Mouse (Mus musculus): ENCODE results near the gene Rfx2. TPM values are rescaled to one million over a fixed set of nuclear protein-coding genes. Genes with fewer than 3 reads are reported as not detected.

Rfx2 gene
- polyA plus RNA-seq, 1 experiment from 2014 or later = 4.4 TPM

DNA sequence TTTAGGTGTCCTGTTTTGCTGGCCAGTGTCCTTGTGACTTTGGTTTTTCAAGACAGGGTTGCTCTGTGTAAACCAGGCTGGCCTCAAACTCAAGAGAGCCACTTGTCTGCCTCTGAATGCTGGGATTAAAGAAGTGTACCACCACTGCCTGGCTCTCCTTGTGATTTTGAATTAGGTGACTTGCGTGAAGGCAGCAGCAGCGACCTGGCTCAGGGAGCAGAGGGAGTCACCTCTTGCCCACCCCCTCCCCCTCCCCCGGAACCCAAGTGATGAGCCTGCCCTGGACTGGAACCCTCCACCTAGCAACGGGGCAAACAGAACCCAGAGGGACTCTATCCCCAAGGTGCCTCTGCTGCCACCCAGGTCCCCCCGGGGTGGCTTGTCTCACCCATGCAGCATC, 60.9 kb downstream of the Rfx2 start, which contains the start of gene Prr22:
TSS of gene Prr22 (plus strand) at position 301 of the 400 bp plus-strand sequence.
- WGBS = 83% methylated on average over 5 of the region's 5 CpGs
- no peak within 1 kb of the TSS for H3K4me3 ChIP-seq (ENCODE audit: low read length)
- H3K4me1 ChIP-seq (ENCODE audit: insufficient read depth, low read length) = peaks cover 6% of the 10 kb centered on the region
- no peak within 1 kb of the TSS for H3K9ac ChIP-seq (replicated peaks; ENCODE audit: low read length)
- no peak within 1 kb of the TSS for H3K27ac ChIP-seq (ENCODE audit: low read length)
- H3K36me3 ChIP-seq (ENCODE audit: insufficient read depth, low read length) = peaks cover 41% of the 10 kb centered on the region
- no peaks in the 10 kb centered on the region for H3K27me3 ChIP-seq (ENCODE audit: insufficient read depth, low read length)
- no peaks in the 10 kb centered on the region for H3K9me3 ChIP-seq (ENCODE audit: low read length)
- no peak for ATAC-seq (ENCODE audit: low FRiP score, low TSS enrichment)
- H3K4me2 ChIP-seq (replicated peaks; ENCODE audit: low read depth, low read length) = no peak within 1 kb of the TSS

DNA sequence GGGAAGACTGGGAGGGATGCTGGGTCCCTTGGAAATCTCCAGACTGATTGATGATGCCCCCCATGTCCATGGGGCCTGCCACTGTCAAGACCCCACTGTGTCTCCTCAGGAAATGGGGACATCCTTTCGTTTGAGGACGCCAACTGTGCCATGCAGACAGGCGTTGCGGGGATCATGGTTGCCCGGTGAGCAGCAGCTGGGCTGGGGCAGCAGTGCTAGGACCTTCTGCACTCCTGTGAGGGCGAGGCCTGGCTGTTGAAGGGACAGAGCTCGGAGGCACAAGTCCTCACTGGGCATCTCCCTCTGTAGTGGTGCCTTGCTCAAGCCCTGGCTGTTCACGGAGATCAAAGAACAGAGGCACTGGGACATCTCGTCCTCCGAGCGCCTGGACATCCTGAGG, 61.9 kb downstream of the Rfx2 start:
- Histone ChIP-seq H3K9ac (replicated peaks; ENCODE audit: low read length) (no peak overlapping the region), H3K27me3 (ENCODE audit: insufficient read depth, low read length) (no peaks in the 10 kb centered on the region), H3K36me3 (ENCODE audit: insufficient read depth, low read length) (peaks cover 41% of the 10 kb centered on the region), H3K4me2 (replicated peaks; ENCODE audit: low read depth, low read length) (no peak overlapping the region), H3K4me3 (ENCODE audit: low read length) (no peak overlapping the region), H3K9me3 (ENCODE audit: low read length) (no peaks in the 10 kb centered on the region), H3K4me1 (ENCODE audit: insufficient read depth, low read length) (peaks cover 10% of the 10 kb centered on the region), H3K27ac (ENCODE audit: low read length) (no peak overlapping the region)
- no peak for ATAC-seq (ENCODE audit: low FRiP score, low TSS enrichment)
- WGBS = 94% methylated on average over 11 of the region's 11 CpGs

DNA sequence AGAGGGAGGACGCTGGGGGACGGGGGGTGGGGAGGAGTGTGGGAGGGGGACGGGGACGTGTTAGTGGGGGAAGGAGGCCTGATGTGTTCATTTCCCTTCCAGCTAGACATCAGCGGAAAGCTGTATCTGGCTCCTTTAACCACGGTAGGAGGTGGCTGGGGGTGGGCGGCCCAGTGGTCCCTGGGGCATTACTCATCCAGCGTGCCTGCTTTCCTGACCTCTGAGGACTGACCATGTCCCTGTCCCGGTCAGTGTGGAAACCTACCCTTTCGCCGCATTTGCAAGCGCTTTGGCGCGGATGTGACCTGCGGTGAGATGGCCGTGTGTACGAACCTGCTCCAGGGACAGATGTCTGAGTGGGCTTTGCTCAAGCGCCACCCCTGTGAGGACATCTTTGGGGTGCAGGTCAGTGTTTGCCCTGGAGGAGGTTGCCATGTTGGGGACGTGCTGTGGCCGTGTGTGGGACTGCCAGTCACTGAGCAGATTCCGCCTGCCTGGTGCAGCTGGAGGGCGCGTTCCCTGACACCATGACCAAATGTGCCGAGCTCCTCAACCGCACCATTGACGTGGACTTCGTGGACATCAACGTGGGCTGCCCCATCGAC, 63.2 kb downstream of the Rfx2 start:
- Histone ChIP-seq H3K9me3 (ENCODE audit: low read length) (no peaks in the 10 kb centered on the region), H3K36me3 (ENCODE audit: insufficient read depth, low read length) (peaks cover 41% of the 10 kb centered on the region), H3K4me3 (ENCODE audit: low read length) (no peak overlapping the region), H3K27ac (ENCODE audit: low read length) (no peak overlapping the region), H3K9ac (replicated peaks; ENCODE audit: low read length) (no peak overlapping the region), H3K4me1 (ENCODE audit: insufficient read depth, low read length) (peaks cover 16% of the 10 kb centered on the region), H3K4me2 (replicated peaks; ENCODE audit: low read depth, low read length) (no peak overlapping the region), H3K27me3 (ENCODE audit: insufficient read depth, low read length) (no peaks in the 10 kb centered on the region)
- ATAC-seq (ENCODE audit: low FRiP score, low TSS enrichment) = no peak
- WGBS = 94% methylated on average over 29 of the region's 29 CpGs

DNA sequence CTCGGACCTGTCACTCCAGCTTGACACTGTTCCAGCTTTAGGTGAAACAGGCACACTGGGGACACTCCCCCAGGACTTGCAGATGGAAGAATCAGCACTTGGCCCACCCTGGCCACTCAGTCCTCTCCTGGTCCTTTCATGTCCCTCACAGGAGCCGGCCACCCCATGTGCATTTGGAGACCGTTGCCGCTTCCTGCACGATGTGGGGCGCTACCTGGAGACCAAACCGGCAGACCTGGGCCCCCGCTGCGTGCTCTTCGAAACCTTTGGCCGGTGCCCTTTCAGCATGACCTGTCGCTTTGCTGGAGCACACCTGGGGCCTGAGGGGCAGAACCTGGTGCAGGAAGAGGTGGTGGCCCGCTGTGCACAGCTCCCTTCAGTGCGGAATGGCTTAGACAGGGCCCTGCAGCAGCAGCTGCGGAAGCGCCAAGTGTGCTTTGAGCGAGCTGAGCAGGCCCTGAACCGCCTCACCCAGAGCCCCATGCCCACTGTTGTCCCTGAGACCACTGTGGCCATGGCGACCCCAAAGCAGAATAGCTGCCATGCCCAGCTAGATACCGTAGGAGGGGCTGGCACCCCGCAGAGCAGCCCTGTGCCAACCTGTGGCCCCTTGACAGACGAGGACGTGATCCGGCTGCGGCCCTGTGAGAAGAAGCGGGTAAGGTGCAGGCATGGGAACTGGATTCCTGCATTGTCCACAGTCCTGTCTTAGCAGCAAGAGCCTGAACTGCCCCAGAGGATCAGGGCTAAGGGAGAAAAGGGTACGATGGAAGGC, 64.0 kb downstream of the Rfx2 start:
- Histone ChIP-seq H3K27me3 (ENCODE audit: insufficient read depth, low read length) (no peaks in the 10 kb centered on the region), H3K4me3 (ENCODE audit: low read length) (no peak overlapping the region), H3K27ac (ENCODE audit: low read length) (no peak overlapping the region), H3K4me2 (replicated peaks; ENCODE audit: low read depth, low read length) (no peak overlapping the region), H3K9ac (replicated peaks; ENCODE audit: low read length) (no peak overlapping the region), H3K9me3 (ENCODE audit: low read length) (no peaks in the 10 kb centered on the region), H3K36me3 (ENCODE audit: insufficient read depth, low read length) (peaks cover 41% of the 10 kb centered on the region), H3K4me1 (ENCODE audit: insufficient read depth, low read length) (peaks cover 21% of the 10 kb centered on the region)
- no peak for ATAC-seq (ENCODE audit: low FRiP score, low TSS enrichment)
- WGBS = 95% methylated on average over 27 of the region's 27 CpGs

DNA sequence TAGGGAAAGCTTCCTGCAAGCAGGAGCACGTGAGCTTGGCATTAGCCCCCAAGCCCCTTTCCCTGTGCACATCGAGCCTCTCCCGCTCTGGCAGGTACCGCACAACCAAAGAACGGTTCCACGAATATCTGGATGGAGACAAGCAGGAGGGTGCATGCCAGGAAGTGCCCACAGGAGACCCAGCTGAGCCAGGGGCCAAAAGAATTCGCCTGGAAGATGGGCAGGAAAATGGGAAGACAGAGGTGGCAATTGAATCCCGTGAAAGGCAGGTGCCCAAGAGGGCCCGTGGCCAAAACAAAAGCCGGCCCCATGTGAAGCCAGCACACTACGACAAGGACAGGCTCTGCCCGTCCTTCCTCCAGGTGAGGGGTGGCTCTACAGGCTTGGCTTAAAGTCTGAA, 65.4 kb downstream of the Rfx2 start:
- Histone ChIP-seq H3K27ac (ENCODE audit: low read length) (no peak overlapping the region), H3K4me3 (ENCODE audit: low read length) (peak overlapping the region; percentile 72), H3K4me1 (ENCODE audit: insufficient read depth, low read length) (peaks cover 26% of the 10 kb centered on the region), H3K36me3 (ENCODE audit: insufficient read depth, low read length) (peaks cover 34% of the 10 kb centered on the region), H3K4me2 (replicated peaks; ENCODE audit: low read depth, low read length) (peak overlapping the region; percentile 75), H3K9ac (replicated peaks; ENCODE audit: low read length) (peak overlapping the region; percentile 80), H3K9me3 (ENCODE audit: low read length) (no peaks in the 10 kb centered on the region), H3K27me3 (ENCODE audit: insufficient read depth, low read length) (no peaks in the 10 kb centered on the region)
- 53% methylated on average over 12 of the region's 12 CpGs for WGBS
- ATAC-seq (ENCODE audit: low FRiP score, low TSS enrichment) = 0 out of 2 replicates have a peak, but pooled peaks have one; percentile 5

DNA sequence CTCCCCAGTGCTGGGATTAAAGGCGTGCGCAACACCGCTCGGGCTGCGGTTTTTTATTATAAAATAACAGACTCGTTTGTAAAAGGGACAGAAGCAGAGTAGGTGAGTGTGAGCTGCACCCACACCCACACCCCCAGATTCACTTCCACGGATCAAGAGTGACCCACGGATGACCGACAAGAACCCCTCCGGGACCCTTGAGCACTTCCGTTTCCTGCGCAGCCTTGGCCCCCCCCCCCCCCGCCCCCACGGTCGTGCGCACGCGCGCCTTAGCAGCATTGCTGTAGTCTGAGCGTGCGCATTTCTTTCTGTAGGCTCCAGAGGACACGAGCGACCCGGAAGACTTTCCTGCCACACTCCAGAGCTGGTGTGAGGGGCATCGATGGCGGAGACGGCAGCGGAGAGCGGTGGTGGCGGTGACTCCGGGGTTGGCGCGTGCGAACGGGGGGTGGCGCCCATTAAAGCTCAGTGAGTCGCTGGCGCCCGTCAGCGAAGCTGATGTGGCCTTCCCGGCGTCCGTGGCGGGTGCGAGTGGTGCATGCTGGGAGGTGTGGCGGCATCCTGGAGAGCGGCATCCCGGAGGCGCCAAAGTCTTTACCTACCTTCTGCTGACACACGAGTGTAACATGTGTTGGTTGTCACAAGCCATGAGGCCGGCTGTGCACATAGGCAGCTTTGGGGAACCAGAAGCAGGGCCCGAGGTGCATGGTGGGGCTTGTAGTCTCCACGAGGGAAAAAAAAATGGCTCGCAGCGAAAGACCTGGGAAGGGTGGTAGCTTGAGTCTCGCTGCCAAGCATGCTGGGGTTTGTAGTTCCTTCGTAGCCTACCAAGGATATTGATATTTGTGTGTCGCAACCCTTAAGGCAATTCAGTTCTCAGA, 66.1 kb downstream of the Rfx2 start, which contains the start of gene Dus3l:
TSS of gene Dus3l (plus strand) at position 284 of the 881 bp plus-strand sequence.
- peaks cover 26% of the 10 kb centered on the region for H3K4me1 ChIP-seq (ENCODE audit: insufficient read depth, low read length)
- H3K9me3 ChIP-seq (ENCODE audit: low read length) = no peaks in the 10 kb centered on the region
- peak within 1 kb of the TSS; percentile 96 for H3K27ac ChIP-seq (ENCODE audit: low read length)
- H3K27me3 ChIP-seq (ENCODE audit: insufficient read depth, low read length) = no peaks in the 10 kb centered on the region
- WGBS = 1% methylated on average over 57 of the region's 58 CpGs
- H3K4me2 ChIP-seq (replicated peaks; ENCODE audit: low read depth, low read length) = peak within 1 kb of the TSS; percentile 75
- H3K9ac ChIP-seq (replicated peaks; ENCODE audit: low read length) = peak within 1 kb of the TSS; percentile 80
- H3K36me3 ChIP-seq (ENCODE audit: insufficient read depth, low read length) = peaks cover 27% of the 10 kb centered on the region
- ATAC-seq (ENCODE audit: low FRiP score, low TSS enrichment) = peak; percentile 80
- H3K4me3 ChIP-seq (ENCODE audit: low read length) = peak within 1 kb of the TSS; percentile 72

DNA sequence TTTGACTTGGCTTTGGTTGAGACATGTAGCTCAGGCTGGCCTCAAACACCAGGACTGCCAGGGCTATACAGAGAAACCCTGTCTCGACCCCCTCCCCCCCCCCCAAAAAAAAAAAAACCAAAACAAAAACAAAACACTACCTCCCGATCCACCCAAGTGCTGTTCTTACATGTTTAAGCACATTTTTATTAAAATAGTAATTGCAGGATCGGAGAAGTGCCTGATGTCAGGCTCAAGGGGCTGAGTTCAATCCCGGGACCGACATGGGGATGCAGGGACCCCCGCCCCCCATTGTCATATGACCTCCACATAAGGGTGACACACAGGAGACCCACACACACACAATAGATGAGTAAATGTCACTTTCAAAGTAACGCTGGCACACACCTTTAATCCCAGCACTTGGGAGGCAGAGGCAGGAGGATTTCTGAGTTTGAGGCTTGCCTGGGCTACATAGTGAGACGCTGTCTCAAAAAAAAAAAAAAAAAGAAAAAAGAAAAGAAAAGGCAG, 67.0 kb downstream of the Rfx2 start:
- WGBS = 74% methylated on average over 8 of the region's 8 CpGs
- Histone ChIP-seq H3K27me3 (ENCODE audit: insufficient read depth, low read length) (no peaks in the 10 kb centered on the region), H3K27ac (ENCODE audit: low read length) (peak overlapping the region; percentile 96; the same call in 1 of the 2 replicates), H3K36me3 (ENCODE audit: insufficient read depth, low read length) (peaks cover 19% of the 10 kb centered on the region), H3K4me1 (ENCODE audit: insufficient read depth, low read length) (peaks cover 26% of the 10 kb centered on the region), H3K9ac (replicated peaks; ENCODE audit: low read length) (peak overlapping the region; percentile 80), H3K9me3 (ENCODE audit: low read length) (no peaks in the 10 kb centered on the region), H3K4me2 (replicated peaks; ENCODE audit: low read depth, low read length) (peak overlapping the region; percentile 75), H3K4me3 (ENCODE audit: low read length) (peak overlapping the region; percentile 72)
- no peak for ATAC-seq (ENCODE audit: low FRiP score, low TSS enrichment)

DNA sequence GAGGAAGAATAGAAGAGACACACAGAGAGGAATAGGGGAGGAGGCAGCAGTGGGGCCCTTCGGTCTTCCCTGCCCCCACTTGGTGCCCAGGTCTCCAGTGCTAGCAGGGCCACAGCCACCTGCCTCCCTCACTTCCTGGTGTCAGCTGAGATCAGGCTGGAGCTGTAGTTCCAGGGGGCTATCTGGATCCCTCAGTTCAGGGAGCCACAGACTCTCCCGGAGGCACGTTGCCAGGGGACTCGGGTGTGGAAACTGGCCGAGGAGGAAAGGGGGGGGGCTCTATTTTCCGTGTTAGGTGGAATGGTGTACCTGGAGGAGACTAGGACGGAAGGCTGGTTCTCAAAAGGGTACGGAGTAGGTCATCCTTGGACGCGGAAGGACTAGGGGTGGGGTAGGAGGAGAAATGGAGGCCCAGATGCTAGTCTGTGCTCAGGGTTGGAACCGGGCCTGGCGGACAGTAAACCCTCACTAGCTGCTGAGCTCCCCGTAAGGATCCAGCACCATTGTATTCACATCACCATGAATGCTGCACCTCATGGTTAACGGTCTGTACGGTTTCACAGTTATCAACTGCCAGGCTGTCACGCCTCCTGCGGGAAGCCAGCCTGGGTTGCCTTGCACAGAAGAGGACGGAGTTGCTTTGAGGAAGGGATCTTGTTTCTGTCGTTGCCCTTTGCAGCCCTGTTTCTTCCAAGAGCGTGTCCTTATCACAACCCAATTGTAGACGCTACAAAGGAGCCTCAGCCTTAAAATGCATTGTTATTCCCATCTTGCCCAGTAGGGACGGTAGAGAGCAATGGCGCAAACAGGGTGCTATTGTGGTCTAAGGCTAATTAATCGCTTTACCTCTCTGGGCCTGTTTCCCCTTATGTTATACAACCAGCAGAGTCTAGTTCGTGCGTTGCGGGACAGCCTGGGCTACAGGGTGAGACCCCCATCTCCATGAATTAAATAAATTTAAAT, 67.8 kb downstream of the Rfx2 start:
- 53% methylated on average over 27 of the region's 27 CpGs for WGBS
- Histone ChIP-seq H3K27ac (ENCODE audit: low read length) (peak overlapping the region; percentile 85; the same call in 1 of the 2 replicates), H3K9ac (replicated peaks; ENCODE audit: low read length) (no peak overlapping the region), H3K27me3 (ENCODE audit: insufficient read depth, low read length) (no peaks in the 10 kb centered on the region), H3K4me2 (replicated peaks; ENCODE audit: low read depth, low read length) (no peak overlapping the region), H3K36me3 (ENCODE audit: insufficient read depth, low read length) (peaks cover 12% of the 10 kb centered on the region), H3K9me3 (ENCODE audit: low read length) (no peaks in the 10 kb centered on the region), H3K4me3 (ENCODE audit: low read length) (no peak overlapping the region), H3K4me1 (ENCODE audit: insufficient read depth, low read length) (peaks cover 26% of the 10 kb centered on the region)
- ATAC-seq (ENCODE audit: low FRiP score, low TSS enrichment) = no peak
